Mouse (Mus musculus): Measurements from ENCODE around the gene Gabrr3.

- TF ChIP-seq POLR2A (IDR thresholded peaks at IDR 0.05; ENCODE audit: low read depth, low read length) (no peak), E2F4 (IDR thresholded peaks at IDR 0.05; ENCODE audit: insufficient replicate concordance, low read depth, low read length) (no peak), CTCF (conservative IDR thresholded peaks at IDR 0.05 in 1 of 2, IDR thresholded peaks at IDR 0.05 in 1 of 2; ENCODE audit: low read depth in 2 of 2, low read length in 2 of 2) (no peak), ELF1 (IDR thresholded peaks at IDR 0.05; ENCODE audit: low read depth, low read length) (no peak), NELFE (IDR thresholded peaks at IDR 0.05; ENCODE audit: low read depth, low read length) (no peak), POLR2AphosphoS2 (IDR thresholded peaks at IDR 0.05; ENCODE audit: low read depth, low read length) (no peak), MAFK (IDR thresholded peaks at IDR 0.05; ENCODE audit: insufficient replicate concordance, low read length) (no peak), GABPA (IDR thresholded peaks at IDR 0.05; ENCODE audit: insufficient replicate concordance, low read depth, low read length) (no peak)
Measured at GRCm38 (mm10) chr16:59409800-59410199, 2.7 kb downstream of the Gabrr3 start.

Measured in CH12.LX (cell line).